Mouse (Mus musculus) embryonic facial prominence, embryonic 11.5 days (tissue): ENCODE data around the gene Canx. TPM values are rescaled to one million over a fixed set of nuclear protein-coding genes. Genes with fewer than 3 reads are reported as not detected.
A peak's percentile ranks its signal among the peaks of the same experiment; 100 is the strongest.
"Not testable (repeated sequence)": the region's sequence is repeated elsewhere in the genome, so short reads cannot be mapped to it uniquely, and the experiment has no call there.

Experiments used
- ATAC-seq: fragments of 200-750 bp; cut with Nextera tagmentation; replicated peaks from 2 replicates; pipeline ENCODE4 v1.8.0; 2017; ENCODE audit warnings: low read depth; ENCODE audit not compliant: insufficient number of reproducible peaks, low FRiP score, low TSS enrichment
- DNase-seq: peaks from one replicate; pipeline ENCODE4 v3.0.0-alpha.2; 2015; ENCODE audit warnings: low spot score
- H3K27ac ChIP-seq: fragments of 300-500 bp; sonication (generic); replicated peaks from 2 replicates; pipeline ENCODE4 v1.5.1; 2014; ENCODE audit warnings: mild to moderate bottlenecking, low read depth, low read length, control low read depth
- H3K27me3 ChIP-seq: fragments of 300-500 bp; sonication (generic); 2 replicates; pipeline ENCODE4 v1.6.1; 2014; ENCODE audit warnings: mild to moderate bottlenecking, low read length, moderate library complexity, mixed read lengths; ENCODE audit not compliant: control insufficient read depth, insufficient read depth
- H3K36me3 ChIP-seq: fragments of 300-500 bp; sonication (generic); replicated peaks from 2 replicates; pipeline ENCODE4 v1.6.1; 2014; ENCODE audit warnings: low read depth, mild to moderate bottlenecking, low read length, moderate library complexity, mixed read lengths; ENCODE audit not compliant: control insufficient read depth, insufficient read depth
- H3K4me1 ChIP-seq: fragments of 300-500 bp; sonication (generic); 2 replicates; pipeline ENCODE4 v1.6.1; 2014; ENCODE audit warnings: low read length, mixed read lengths; ENCODE audit not compliant: control insufficient read depth, insufficient read depth
- H3K4me2 ChIP-seq: fragments of 300-500 bp; sonication (generic); 2 replicates; pipeline ENCODE4 v1.6.1; 2014; ENCODE audit warnings: low read depth, mild to moderate bottlenecking, control low read depth, low read length, moderate library complexity
- H3K4me3 ChIP-seq: fragments of 300-500 bp; sonication (generic); 2 replicates; pipeline ENCODE4 v1.5.1; 2014; ENCODE audit warnings: low read depth, low read length, control low read depth
- H3K9ac ChIP-seq: fragments of 300-500 bp; sonication (generic); replicated peaks from 2 replicates; pipeline ENCODE4 v1.6.1; 2014; ENCODE audit warnings: mild to moderate bottlenecking, control low read depth, low read length
- H3K9me3 ChIP-seq: fragments of 300-500 bp; sonication (generic); replicated peaks from 2 replicates; pipeline ENCODE4 v1.6.1; 2016; ENCODE audit warnings: mild to moderate bottlenecking, low read length, inconsistent platforms, mixed read lengths; ENCODE audit not compliant: control insufficient read depth
- WGBS: fragments of 180-500 bp; shearing (Covaris S2); extraction: QIAGEN DNeasy Blood & Tissue Kit; methylation state at CpG from one replicate; pipeline ENCODE4 v1.1.7; 2014; 5-methylcytosine and 5-hydroxymethylcytosine counted together
- polyA plus RNA-seq: library from polyadenylated mRNA; unstranded; fragments of >200 nt; fragmentation: Nextera tagmentation; extraction: Ambion mirVana; gene quantifications from 2 replicates; pipeline ENCODE4 v1.2.1, GENCODE M21; 2014

The Canx gene
- polyA plus RNA-seq, 1 experiment from 2014 or later, result 265 TPM

GRCm38 (mm10) chr11:50369360-50369911, 44.0 kb upstream of the Canx start:
- no peaks in the 10 kb centered on the region for H3K9me3 ChIP-seq

GRCm38 (mm10) chr11:50367531-50367930, 42.1 kb upstream of the Canx start:
- H3K9me3 ChIP-seq, result no peaks in the 10 kb centered on the region
- no peak overlapping the region for H3K9ac ChIP-seq
- no peak overlapping the region for H3K4me2 ChIP-seq
- ATAC-seq, result no peak
- no peak overlapping the region for H3K4me3 ChIP-seq
- 96% methylated on average over 9 of the region's 9 CpGs for WGBS
- no peaks in the 10 kb centered on the region for H3K27me3 ChIP-seq
- H3K4me1 ChIP-seq, result no peaks in the 10 kb centered on the region
- no peak overlapping the region for H3K27ac ChIP-seq
- no peak for DNase-seq
- no peaks in the 10 kb centered on the region for H3K36me3 ChIP-seq

More at GRCm38 (mm10) chr11:50369360-50369911, 44.0 kb upstream of the Canx start:
- no peak overlapping the region for H3K4me3 ChIP-seq
- no peak overlapping the region for H3K9ac ChIP-seq
- H3K36me3 ChIP-seq, result no peaks in the 10 kb centered on the region
- no peaks in the 10 kb centered on the region for H3K4me1 ChIP-seq
- H3K27me3 ChIP-seq, result no peaks in the 10 kb centered on the region
- WGBS, result 83% methylated on average over 5 of the region's 5 CpGs
- no peak for ATAC-seq
- no peak overlapping the region for H3K27ac ChIP-seq
- no peak for DNase-seq
- no peak overlapping the region for H3K4me2 ChIP-seq

GRCm38 (mm10) chr11:50365322-50365721, 39.8 kb upstream of the Canx start:
- Histone ChIP-seq H3K4me1 (no peaks in the 10 kb centered on the region), H3K36me3 (no peaks in the 10 kb centered on the region), H3K27ac (no peak overlapping the region), H3K27me3 (no peaks in the 10 kb centered on the region), H3K9ac (no peak overlapping the region), H3K9me3 (no peaks in the 10 kb centered on the region), H3K4me3 (no peak overlapping the region), H3K4me2 (no peak overlapping the region)
- DNase-seq, result no peak
- ATAC-seq, result no peak

- Histone ChIP-seq H3K4me2 (no peak overlapping the region), H3K36me3 (no peaks in the 10 kb centered on the region), H3K4me1 (no peaks in the 10 kb centered on the region), H3K9ac (no peak overlapping the region), H3K27ac (no peak overlapping the region), H3K9me3 (no peaks in the 10 kb centered on the region), H3K27me3 (no peaks in the 10 kb centered on the region), H3K4me3 (no peak overlapping the region)
- DNase-seq (peak; percentile 85), ATAC-seq (no peak)
- 14% methylated on average over 4 of the region's 4 CpGs for WGBS
These were observed 39.1 kb upstream of the Canx start for GRCm38 (mm10) chr11:50364548-50364947.

- not testable (repeated sequence) for H3K27ac ChIP-seq, H3K36me3 ChIP-seq, H3K4me3 ChIP-seq, H3K9ac ChIP-seq, H3K4me2 ChIP-seq, H3K4me1 ChIP-seq, H3K9me3 ChIP-seq, DNase-seq, H3K27me3 ChIP-seq, ATAC-seq
- WGBS, result 89% methylated on average over 1 of the region's 1 CpGs
These were observed 35.8 kb upstream of the Canx start for GRCm38 (mm10) chr11:50361282-50361681.

- H3K4me2 ChIP-seq, result peak overlapping the region; percentile 89
- H3K27ac ChIP-seq, result no peak overlapping the region; the same call in 1 of the 2 replicates
- ATAC-seq, result peak; percentile 53; the same call in 1 of the 2 replicates
- no peaks in the 10 kb centered on the region for H3K9me3 ChIP-seq
- peak overlapping the region; percentile 53 for H3K4me3 ChIP-seq
- peak overlapping the region; percentile 63 for H3K9ac ChIP-seq
- peak; percentile 76 for DNase-seq
- no peaks in the 10 kb centered on the region for H3K36me3 ChIP-seq
- WGBS, result 1% methylated on average over 74 of the region's 74 CpGs
- H3K4me1 ChIP-seq, result peaks cover 2% of the 10 kb centered on the region; the same call in 1 of the 2 replicates
- peaks cover 3% of the 10 kb centered on the region; the same call in 1 of the 2 replicates for H3K27me3 ChIP-seq
These were observed 33.7 kb upstream of the Canx start for GRCm38 (mm10) chr11:50358950-50359861.

GRCm38 (mm10) chr11:50355395-50355794, 29.9 kb upstream of the Canx start:
- Histone ChIP-seq H3K27me3 (peaks cover 3% of the 10 kb centered on the region; the same call in 1 of the 2 replicates), H3K4me3 (no peak overlapping the region), H3K27ac (no peak overlapping the region), H3K4me1 (peaks cover 2% of the 10 kb centered on the region; the same call in 1 of the 2 replicates), H3K9ac (no peak overlapping the region), H3K4me2 (no peak overlapping the region), H3K9me3 (no peaks in the 10 kb centered on the region), H3K36me3 (no peaks in the 10 kb centered on the region)
- WGBS, result 69% methylated on average over 1 of the region's 1 CpGs
- no peak for ATAC-seq
- no peak for DNase-seq

GRCm38 (mm10) chr11:50354851-50355250, 29.4 kb upstream of the Canx start:
- ATAC-seq, result no peak
- peaks cover 2% of the 10 kb centered on the region; the same call in 1 of the 2 replicates for H3K4me1 ChIP-seq
- H3K9ac ChIP-seq, result no peak overlapping the region
- H3K4me2 ChIP-seq, result no peak overlapping the region
- H3K9me3 ChIP-seq, result no peaks in the 10 kb centered on the region
- no peak overlapping the region for H3K27ac ChIP-seq
- H3K27me3 ChIP-seq, result peaks cover 3% of the 10 kb centered on the region; the same call in 1 of the 2 replicates
- H3K36me3 ChIP-seq, result no peaks in the 10 kb centered on the region
- no peak for DNase-seq
- H3K4me3 ChIP-seq, result no peak overlapping the region
- 72% methylated on average over 3 of the region's 3 CpGs for WGBS
